In genomic region chr17:24886134-24886931, GRCm38 (mm10) we compare ENCODE assay signal across 8 mouse cellular contexts. TPM values are rescaled to one million over a fixed set of nuclear protein-coding genes. Genes with fewer than 3 reads are reported as not detected.
A peak's percentile ranks its signal among the peaks of the same experiment; 100 is the strongest.
DNase-seq lines count a peak whose midpoint lies in the region; ATAC-seq lines count a peak whose summit lies in the region.

Gene Nubp2 (minus strand): TSS chr17:24886349.
Gene Spsb3 (plus strand): TSS chr17:24886643.

- H3K36me3 ChIP-seq in hindbrain, embryonic 16.5 days (ENCODE audit: control insufficient read depth, insufficient read depth, low read length), result peaks cover 20% of the 10 kb centered on the region
- peaks cover 34% of the 10 kb centered on the region for H3K36me3 ChIP-seq in macrophage (ENCODE audit: inconsistent target)

- WGBS in hindbrain, embryonic 16.5 days, result under 1% methylated on average over 69 of the region's 69 CpGs
- under 1% methylated on average over 69 of the region's 69 CpGs for WGBS in macrophage (ENCODE audit: missing documents)

- peak within 1 kb of the TSS; percentile 96 for H3K4me2 ChIP-seq in hindbrain, embryonic 16.5 days (ENCODE audit: low read length)

- no peaks in the 10 kb centered on the region for H3K27me3 ChIP-seq in hindbrain, embryonic 16.5 days (replicated peaks; ENCODE audit: control insufficient read depth, insufficient read depth, low read length)

- peak; percentile 98 for DNase-seq in WW6 (ENCODE audit: low read depth, low spot score)
- peak; percentile 91 to 96 for DNase-seq in cerebellum, postnatal 4 days (ENCODE audit: low spot score in 2 of 2)
- DNase-seq in gastrocnemius, adult 18-20 months (ENCODE audit: low spot score), result peak; percentile 98
- peak; percentile 97 to 98 for DNase-seq in left cerebral cortex, adult 18-20 months (ENCODE audit: low spot score in 2 of 2)
- peak; percentile 99 for DNase-seq in right cerebral cortex, adult 18-20 months
- peak; percentile 93 for DNase-seq in urinary bladder, postnatal 10 days (ENCODE audit: low spot score)

- H3K27ac ChIP-seq in hindbrain, embryonic 16.5 days (ENCODE audit: low read depth, low read length), result peak within 1 kb of the TSS; percentile 76
- peak within 1 kb of the TSS; percentile 55 for H3K27ac ChIP-seq in macrophage

- peaks cover 31% of the 10 kb centered on the region for H3K4me1 ChIP-seq in hindbrain, embryonic 16.5 days (ENCODE audit: control insufficient read depth, insufficient read depth, low read depth, low read length)

- peaks cover 44% of the 10 kb centered on the region for H3K79me2 ChIP-seq in macrophage (ENCODE audit: inconsistent target)

- H3K9ac ChIP-seq in hindbrain, embryonic 16.5 days (ENCODE audit: low read depth, low read length), result peak within 1 kb of the TSS; percentile 87

- no peaks in the 10 kb centered on the region for H3K9me3 ChIP-seq in hindbrain, embryonic 16.5 days (ENCODE audit: control insufficient read depth, low read length)

- H3K4me3 ChIP-seq in hindbrain, embryonic 16.5 days (ENCODE audit: low read length), result peak within 1 kb of the TSS; percentile 88
- peak within 1 kb of the TSS; percentile 100 for H3K4me3 ChIP-seq in macrophage (ENCODE audit: inconsistent target)

- peak; percentile 98 for ATAC-seq in hindbrain, embryonic 16.5 days

RNA-seq across cellular contexts. Expression of gene Nubp2, which starts in this region (rescaled TPM):
- 10 to 100 TPM; 11.0 to 11.1 TPM for total RNA-seq in gastrocnemius, adult 18-20 months (2021)
- polyA plus RNA-seq in hindbrain, embryonic 16.5 days (2015; fragmentation: Nextera tagmentation; extraction: Ambion mirVana), result 64.1 and 65.7 TPM in 2 replicates
- total RNA-seq in left cerebral cortex, adult 18-20 months (2021), result 10 to 100 TPM; 30.4 to 31.0 TPM
- total RNA-seq in macrophage (2018; cell fraction: chromatin; rRNA removed), result 10 to 100 TPM in 21 of 26 experiments, 1 to 10 TPM in 5; 2.7 to 32.6 (median 19.8) TPM
- total RNA-seq in macrophage (2018; cell fraction: cytosol; rRNA removed), result 10 to 100 TPM; 28.9 to 58.5 (median 46.0) TPM
- 10 to 100 TPM in 25 of 26 experiments, 1 to 10 TPM in 1; 7.8 to 41.3 (median 22.4) TPM for total RNA-seq in macrophage (2018; cell fraction: nucleus; rRNA removed)
- polyA plus RNA-seq in macrophage (2018), result 22.4 to 61.4 TPM (median 44.7 TPM) in 3 replicates

RNA-seq across cellular contexts. Expression of gene Spsb3, which starts in this region (rescaled TPM):
- 10 to 100 TPM; 29.7 to 37.9 TPM for total RNA-seq in gastrocnemius, adult 18-20 months (2021)
- polyA plus RNA-seq in hindbrain, embryonic 16.5 days (2015; fragmentation: Nextera tagmentation; extraction: Ambion mirVana), result 88.2 and 90.4 TPM in 2 replicates
- total RNA-seq in left cerebral cortex, adult 18-20 months (2021), result 10 to 100 TPM; 60.3 to 60.7 TPM
- 10 to 100 TPM in 21 of 26 experiments, 1 to 10 TPM in 5; 6.9 to 30.1 (median 17.5) TPM for total RNA-seq in macrophage (2018; cell fraction: chromatin; rRNA removed)
- 10 to 100 TPM in 25 of 26 experiments, 1 to 10 TPM in 1; 9.7 to 18.3 (median 15.0) TPM for total RNA-seq in macrophage (2018; cell fraction: cytosol; rRNA removed)
- 10 to 100 TPM in 24 of 26 experiments, 1 to 10 TPM in 2; 8.9 to 28.0 (median 17.7) TPM for total RNA-seq in macrophage (2018; cell fraction: nucleus; rRNA removed)
- polyA plus RNA-seq in macrophage (2018), result 17.0 to 23.2 TPM (median 18.9 TPM) in 3 replicates

Comparison
In these comparisons a context has a peak if more than half of its experiments do, and no peak if none do; other contexts are left out.
1. Peak in every context shown above with its lines: DNase-seq, ATAC-seq, H3K4me3 ChIP-seq and H3K27ac ChIP-seq.